Mouse (Mus musculus): ENCODE measurements around the gene Mpp6.

GRCm38 (mm10) chr6:50191605-50192004, 81.6 kb downstream of the Mpp6 start:
- TF ChIP-seq CTCF (IDR thresholded peaks at IDR 0.05; ENCODE audit: control insufficient read depth, insufficient read depth, low read length) (no peak), POLR2A (IDR thresholded peaks at IDR 0.05; ENCODE audit: borderline replicate concordance, control insufficient read depth, low read depth, low read length) (no peak)

Data from bone marrow, adult 2 months (tissue).